Mouse (Mus musculus): ENCODE measurements at regions not wholly inside any gene's neighbourhood (a gene's known extent, or its start where the extent isn't known, plus 50 kb on each side); places are given as distances from the start of the nearest gene placed in this dataset.

DNA sequence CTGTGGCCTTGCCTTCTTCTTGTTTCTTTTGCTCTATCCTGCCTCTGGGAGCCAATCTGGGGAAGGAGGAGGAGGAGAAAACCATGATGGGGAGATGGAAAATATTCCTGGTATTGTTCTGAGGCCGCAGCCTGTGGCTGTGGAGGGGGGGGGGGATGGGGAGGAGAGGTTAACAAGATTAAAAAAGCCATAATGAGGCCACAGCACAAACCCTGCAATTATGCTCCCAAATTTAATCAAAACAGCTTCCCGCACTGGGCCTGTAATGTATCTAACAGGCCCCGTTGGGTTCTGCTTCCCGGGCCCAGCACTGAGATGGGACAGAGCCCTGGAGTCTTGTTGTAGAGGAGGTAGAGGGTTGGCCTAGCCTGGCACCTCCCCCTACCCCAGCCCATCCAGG is 74.8 kb upstream of the Tle3 start:
- H3K36me3 ChIP-seq (replicated peaks in 1 of 2; ENCODE audit: control insufficient read depth in 1 of 2, insufficient read depth in 1 of 2, low read length in 1 of 2): no peaks in the 10 kb centered on the region
- H3K4me3 ChIP-seq (replicated peaks in 1 of 3; ENCODE audit: low read depth in 2 of 3, low read length in 2 of 3, poor library complexity in 1 of 3): no peak overlapping the region
- DNase-seq (ENCODE audit: extremely low read depth): no peak
- H3K27ac ChIP-seq (ENCODE audit: insufficient read depth, low read depth): no peak overlapping the region
- peaks cover 3 to 21% of the 10 kb centered on the region in 2 experiments; a peak in 2 of 4 replicates for H3K4me1 ChIP-seq (ENCODE audit: control insufficient read depth in 1 of 2, insufficient read depth in 2 of 2)
- no peak for TF ChIP-seq BHLHE40 (IDR thresholded peaks at IDR 0.05; ENCODE audit: low read depth, low read length)
- no peak for TF ChIP-seq MXI1 (IDR thresholded peaks at IDR 0.05; ENCODE audit: low read depth, low read length)
- no peak for TF ChIP-seq USF1 (IDR thresholded peaks at IDR 0.05; ENCODE audit: low read depth, low read length)
- TF ChIP-seq MAX (IDR thresholded peaks at IDR 0.05; ENCODE audit: low read length): no peak
- H3K9me3 ChIP-seq (replicated peaks; ENCODE audit: low read length): peaks cover 4% of the 10 kb centered on the region
- dilution Hi-C loops (cut with MboI; ENCODE audit: extremely low pct_ligation_motif_present, extremely low pct_unique_long_range_greater_than_20kb, low sequenced_read_pairs) (no loop called here), in situ Hi-C loops (cut with MboI; ENCODE audit: low pct_ligation_motif_present, low pct_unique_long_range_greater_than_20kb, low sequenced_read_pairs) (loop anchor here (25.0 kb wide), 1 partner anchor 235 kb away; no protein-coding TSS in a partner anchor)
- H3K4me2 ChIP-seq (ENCODE audit: insufficient read depth, low read depth, poor library complexity, severe bottlenecking): no peak overlapping the region
- H3K9ac ChIP-seq (ENCODE audit: insufficient read depth, low read depth): no peak overlapping the region
- no peaks in the 10 kb centered on the region for H3K79me2 ChIP-seq (replicated peaks; ENCODE audit: control insufficient read depth, extremely low read depth, insufficient read depth, poor library complexity, severe bottlenecking)
- H3K27me3 ChIP-seq (replicated peaks): no peaks in the 10 kb centered on the region

DNA sequence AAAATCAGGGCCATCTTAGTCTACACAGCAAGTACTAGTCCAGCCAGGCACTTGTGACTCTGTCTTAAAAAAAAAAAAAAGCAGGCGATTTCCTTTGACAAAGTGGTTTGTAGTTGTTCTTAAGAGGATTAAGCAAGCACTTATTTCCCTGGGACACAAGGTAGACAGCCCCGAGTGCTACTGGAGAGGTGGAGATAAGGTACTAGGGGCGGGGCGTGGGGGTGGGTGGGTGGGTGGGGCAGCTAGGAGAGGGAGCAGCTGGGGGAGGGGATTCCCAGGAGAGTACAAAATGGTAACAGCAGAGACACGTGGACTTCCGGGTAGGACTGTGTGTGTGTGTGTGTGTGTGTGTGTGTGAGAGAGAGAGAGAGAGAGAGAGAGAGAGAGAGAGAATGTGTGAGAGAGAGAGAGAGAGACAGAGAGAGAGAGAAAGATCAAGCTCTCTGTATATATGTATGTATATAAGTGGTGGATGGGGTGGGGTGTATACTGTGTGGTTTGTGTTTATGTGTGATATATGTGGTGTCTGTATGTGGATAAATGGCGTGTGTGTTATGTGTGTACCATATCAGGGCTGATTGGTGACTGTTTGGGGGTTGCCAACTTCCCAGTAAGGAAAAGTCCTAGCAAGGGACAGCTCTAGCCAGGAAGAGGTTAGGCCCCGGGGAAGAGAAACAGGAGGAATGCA is 72.1 kb upstream of the Tle3 start:
- TF ChIP-seq ELF1 (IDR thresholded peaks at IDR 0.05; ENCODE audit: low read depth, low read length) (peak; percentile 59; the same call in 1 of the 2 replicates), PAX5 (IDR thresholded peaks at IDR 0.05; ENCODE audit: low read length) (no peak), CHD1 (IDR thresholded peaks at IDR 0.05; ENCODE audit: low read depth, low read length) (no peak)
- Histone ChIP-seq H3K9me3 (replicated peaks; ENCODE audit: low read length) (peaks cover 4% of the 10 kb centered on the region), H3K4me3 (replicated peaks in 1 of 3; ENCODE audit: low read depth in 2 of 3, low read length in 2 of 3, poor library complexity in 1 of 3) (no peak overlapping the region), H3K4me1 (ENCODE audit: control insufficient read depth in 1 of 2, insufficient read depth in 2 of 2) (peaks cover 3 to 21% of the 10 kb centered on the region in 2 experiments; a peak in 2 of 4 replicates), H3K36me3 (replicated peaks in 1 of 2; ENCODE audit: control insufficient read depth in 1 of 2, insufficient read depth in 1 of 2, low read length in 1 of 2) (no peaks in the 10 kb centered on the region), H3K27me3 (replicated peaks) (no peaks in the 10 kb centered on the region), H3K4me2 (ENCODE audit: insufficient read depth, low read depth, poor library complexity, severe bottlenecking) (no peak overlapping the region; the same call in 1 of the 2 replicates), H3K27ac (ENCODE audit: insufficient read depth, low read depth) (no peak overlapping the region), H3K79me2 (replicated peaks; ENCODE audit: control insufficient read depth, extremely low read depth, insufficient read depth, poor library complexity, severe bottlenecking) (no peaks in the 10 kb centered on the region), H3K9ac (ENCODE audit: insufficient read depth, low read depth) (no peak overlapping the region)
- in situ Hi-C loops (cut with MboI; ENCODE audit: low pct_ligation_motif_present, low pct_unique_long_range_greater_than_20kb, low sequenced_read_pairs): loop anchor here (25.0 kb wide), 1 partner anchor 238 kb away; no protein-coding TSS in a partner anchor
- DNase-seq (ENCODE audit: extremely low read depth): peak; percentile 48
- dilution Hi-C loops (cut with MboI; ENCODE audit: extremely low pct_ligation_motif_present, extremely low pct_unique_long_range_greater_than_20kb, low sequenced_read_pairs): no loop called here

DNA sequence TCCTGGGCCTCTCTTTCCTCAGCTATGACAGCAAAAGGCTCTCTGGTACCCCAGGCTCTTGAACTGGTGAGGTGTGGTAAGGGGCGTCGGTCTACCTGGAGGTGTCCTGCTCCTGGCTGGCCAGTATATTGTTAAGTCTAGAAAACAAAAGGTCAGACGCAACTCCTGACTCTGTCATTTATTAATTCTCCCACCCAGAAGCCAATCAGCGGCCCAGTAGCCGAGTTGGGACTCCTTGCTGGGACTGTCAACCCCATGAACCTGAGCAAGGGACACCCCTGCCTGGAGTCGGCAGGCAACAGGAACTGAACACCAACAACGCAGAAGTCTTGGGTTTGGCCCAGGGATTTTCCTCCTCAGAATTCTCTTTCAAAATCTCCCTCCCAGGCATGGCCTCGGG is 71.1 kb upstream of the Tle3 start:
- in situ Hi-C loops (cut with MboI; ENCODE audit: low pct_ligation_motif_present, low pct_unique_long_range_greater_than_20kb, low sequenced_read_pairs): no loop called here
- no peaks in the 10 kb centered on the region for H3K36me3 ChIP-seq (replicated peaks in 1 of 2; ENCODE audit: control insufficient read depth in 1 of 2, insufficient read depth in 1 of 2, low read length in 1 of 2)
- no peak overlapping the region for H3K4me2 ChIP-seq (ENCODE audit: insufficient read depth, low read depth, poor library complexity, severe bottlenecking)
- TF ChIP-seq NELFE (IDR thresholded peaks at IDR 0.05; ENCODE audit: low read depth, low read length) (no peak), MEF2A (IDR thresholded peaks at IDR 0.05; ENCODE audit: borderline replicate concordance, low read depth, low read length) (no peak), JUND (conservative IDR thresholded peaks at IDR 0.05; ENCODE audit: low read depth, low read length) (no peak), ETS1 (conservative IDR thresholded peaks at IDR 0.05; ENCODE audit: low read depth, low read length) (no peak), IRF4 (IDR thresholded peaks at IDR 0.05; ENCODE audit: low read depth, low read length) (no peak), PAX5 (IDR thresholded peaks at IDR 0.05; ENCODE audit: low read length) (no peak), SMC3 (IDR thresholded peaks at IDR 0.05; ENCODE audit: low read depth, low read length) (no peak), CHD2 (IDR thresholded peaks at IDR 0.05; ENCODE audit: low read length) (no peak), TBP (conservative IDR thresholded peaks at IDR 0.05; ENCODE audit: low read depth, low read length) (no peak), NRF1 (IDR thresholded peaks at IDR 0.05; ENCODE audit: low read depth, low read length) (no peak), JUN (IDR thresholded peaks at IDR 0.05; ENCODE audit: insufficient read depth, low read depth, low read length) (no peak), HCFC1 (IDR thresholded peaks at IDR 0.05; ENCODE audit: low read depth, low read length) (no peak), ZC3H11A (IDR thresholded peaks at IDR 0.05; ENCODE audit: low read depth, low read length) (no peak), BHLHE40 (IDR thresholded peaks at IDR 0.05; ENCODE audit: low read depth, low read length) (no peak), SIN3A (IDR thresholded peaks at IDR 0.05; ENCODE audit: low read length) (no peak), MAX (IDR thresholded peaks at IDR 0.05; ENCODE audit: low read length) (no peak), CHD1 (IDR thresholded peaks at IDR 0.05; ENCODE audit: low read depth, low read length) (no peak)
- no peak overlapping the region for H3K9ac ChIP-seq (ENCODE audit: insufficient read depth, low read depth)
- dilution Hi-C loops (cut with MboI; ENCODE audit: extremely low pct_ligation_motif_present, extremely low pct_unique_long_range_greater_than_20kb, low sequenced_read_pairs): no loop called here
- peaks cover under 1% of the 10 kb centered on the region for H3K27me3 ChIP-seq (replicated peaks)
- H3K9me3 ChIP-seq (replicated peaks; ENCODE audit: low read length): peaks cover 5% of the 10 kb centered on the region
- DNase-seq (ENCODE audit: extremely low read depth): no peak
- no peaks in the 10 kb centered on the region for H3K79me2 ChIP-seq (replicated peaks; ENCODE audit: control insufficient read depth, extremely low read depth, insufficient read depth, poor library complexity, severe bottlenecking)
- H3K4me3 ChIP-seq (replicated peaks in 1 of 3; ENCODE audit: low read depth in 2 of 3, low read length in 2 of 3, poor library complexity in 1 of 3): no peak overlapping the region
- no peak overlapping the region for H3K27ac ChIP-seq (ENCODE audit: insufficient read depth, low read depth)
- peaks cover 3 to 21% of the 10 kb centered on the region in 2 experiments; a peak in 2 of 4 replicates for H3K4me1 ChIP-seq (ENCODE audit: control insufficient read depth in 1 of 2, insufficient read depth in 2 of 2)
